24 mouse cellular contexts compared by ENCODE assay signal in the genomic region with DNA sequence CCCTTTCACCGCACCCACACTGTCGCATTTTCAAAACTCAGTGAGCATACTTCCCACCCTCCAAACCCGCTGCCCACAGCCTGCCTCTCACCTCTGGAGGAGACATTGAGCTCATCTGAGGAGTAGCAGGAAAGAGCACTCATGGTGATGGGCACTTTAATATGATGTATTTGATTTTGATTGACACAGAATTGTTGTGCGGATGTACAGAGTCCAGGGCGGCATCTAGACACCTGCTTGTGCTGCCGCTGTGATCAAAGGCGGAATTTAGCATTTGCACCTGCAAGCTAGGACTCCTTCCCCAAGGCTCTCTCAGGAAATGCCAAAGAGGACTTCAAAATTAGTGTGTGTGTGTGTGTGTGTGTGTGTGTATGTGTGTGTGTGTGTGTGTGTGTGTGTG. TPM values are rescaled to one million over a fixed set of nuclear protein-coding genes. Genes with fewer than 3 reads are reported as not detected.
A peak's percentile ranks its signal among the peaks of the same experiment; 100 is the strongest.
DNase-seq lines count a peak whose midpoint lies in the region; ATAC-seq and TF ChIP-seq lines count a peak whose summit lies in the region.
"Had no signal": no experiment of that assay in that cellular context is flagged by ENCODE, and none has a peak within 500 bp of the region (broad histone marks: within the 10 kb centered on the region; RNA-seq: fewer than 3 reads in every experiment).

No protein-coding gene starts in this region.

- no peak overlapping the region for H3K9ac ChIP-seq in midbrain, embryonic 11.5 days (ENCODE audit: low read length)
- H3K9ac ChIP-seq: forebrain, embryonic 15.5 days; hindbrain, embryonic 15.5 days; limb, embryonic 12.5 days; midbrain, embryonic 15.5 days had no signal

- 42% methylated on average over 7 of the region's 7 CpGs for WGBS in thymus, adult 2 months
- WGBS in midbrain, embryonic 11.5 days: 88% methylated on average over 7 of the region's 7 CpGs

- DNase-seq in heart, adult 11 months: peak; percentile 72
- DNase-seq in heart, adult 9 months (ENCODE audit: low spot score in 2 of 2): no peak
- peak; percentile 24 for DNase-seq in T-cell, adult 2 months (ENCODE audit: low spot score)
- DNase-seq in thymus, adult 2 months: peak; percentile 64
- peak; percentile 59 for DNase-seq in thymus, postnatal 4 days
- no peak for DNase-seq in kidney, postnatal 10 days
- DNase-seq in midbrain, embryonic 11.5 days (ENCODE audit: low spot score, missing footprints): no peak
- DNase-seq: adrenal gland, adult 2 months; cerebellum, adult 18-20 months; cerebellum, postnatal 36 days; embryo, embryonic 11 days; kidney, adult 2 months; kidney, postnatal 14 days; lung, adult 18-20 months had no signal

- TF ChIP-seq POLR2A in thymus, adult 2 months (IDR thresholded peaks at IDR 0.05; ENCODE audit: control insufficient read depth, extremely low read depth, insufficient read depth, low read length, poor library complexity): no peak

- no peak for TF ChIP-seq CTCF in thymus, adult 2 months (IDR thresholded peaks at IDR 0.05; ENCODE audit: borderline replicate concordance, control insufficient read depth, extremely low read depth, insufficient read depth, low read length, poor library complexity)

- H3K27me3 ChIP-seq in thymus, adult 2 months (ENCODE audit: control insufficient read depth, insufficient read depth, low read length): no peaks in the 10 kb centered on the region
- H3K27me3 ChIP-seq in midbrain, embryonic 11.5 days (ENCODE audit: control insufficient read depth, insufficient read depth, low read length): no peaks in the 10 kb centered on the region
- H3K27me3 ChIP-seq: forebrain, embryonic 15.5 days; hindbrain, embryonic 15.5 days; limb, embryonic 12.5 days; megakaryocyte, embryonic 14.5 days; midbrain, embryonic 15.5 days had no signal

- no peak overlapping the region for H3K4me2 ChIP-seq in midbrain, embryonic 11.5 days
- H3K4me2 ChIP-seq: forebrain, embryonic 15.5 days; heart, embryonic 11.5 days; hindbrain, embryonic 15.5 days; limb, embryonic 12.5 days; liver, embryonic 11.5 days; midbrain, embryonic 15.5 days had no signal

- peaks cover 27% of the 10 kb centered on the region for H3K4me1 ChIP-seq in thymus, adult 2 months (replicated peaks; ENCODE audit: control insufficient read depth, insufficient read depth, low read length)
- no peaks in the 10 kb centered on the region for H3K4me1 ChIP-seq in midbrain, embryonic 11.5 days (ENCODE audit: control insufficient read depth, insufficient read depth, low read length)
- H3K4me1 ChIP-seq: forebrain, embryonic 15.5 days; hindbrain, embryonic 15.5 days; midbrain, embryonic 15.5 days had no signal

- peak overlapping the region; percentile 88; the same call in 1 of the 2 replicates for H3K27ac ChIP-seq in thymus, adult 2 months (ENCODE audit: control insufficient read depth, insufficient read depth, low read length)
- no peak overlapping the region for H3K27ac ChIP-seq in midbrain, embryonic 11.5 days (ENCODE audit: low read depth, low read length)
- H3K27ac ChIP-seq: forebrain, embryonic 15.5 days; hindbrain, embryonic 15.5 days; layer of hippocampus, adult 2 months; limb, embryonic 12.5 days; midbrain, embryonic 15.5 days; stomach, postnatal 0 days had no signal

- H3K36me3 ChIP-seq in thymus, adult 2 months (ENCODE audit: control insufficient read depth, insufficient read depth, low read length): no peaks in the 10 kb centered on the region
- no peaks in the 10 kb centered on the region for H3K36me3 ChIP-seq in midbrain, embryonic 11.5 days (ENCODE audit: control insufficient read depth, insufficient read depth, low read length)
- H3K36me3 ChIP-seq: forebrain, embryonic 15.5 days; hindbrain, embryonic 15.5 days; limb, embryonic 12.5 days; midbrain, embryonic 15.5 days had no signal

- no peak for ATAC-seq in midbrain, embryonic 11.5 days (ENCODE audit: low FRiP score)
- ATAC-seq: forebrain, embryonic 15.5 days; midbrain, embryonic 15.5 days had no signal

- no peak overlapping the region for H3K4me3 ChIP-seq in thymus, adult 2 months (ENCODE audit: control insufficient read depth, insufficient read depth, low read length)
- no peak overlapping the region for H3K4me3 ChIP-seq in midbrain, embryonic 11.5 days (ENCODE audit: low read depth, low read length)
- H3K4me3 ChIP-seq: forebrain, embryonic 15.5 days; hindbrain, embryonic 15.5 days; layer of hippocampus, adult 2 months; limb, embryonic 12.5 days; megakaryocyte, embryonic 14.5 days; midbrain, embryonic 15.5 days; myocyte had no signal

- no peaks in the 10 kb centered on the region for H3K9me3 ChIP-seq in midbrain, embryonic 11.5 days (ENCODE audit: control insufficient read depth, low read length)
- H3K9me3 ChIP-seq: forebrain, embryonic 15.5 days; hindbrain, embryonic 15.5 days; limb, embryonic 12.5 days; midbrain, embryonic 15.5 days had no signal

RNA-seq across cellular contexts. Expression of a gene that starts 31.4 kb away (rescaled TPM):
- polyA plus RNA-seq in thymus, adult 2 months (2012; rRNA removed): 26.1 and 29.9 TPM in 2 replicates
- 72.8 and 75.4 TPM in 2 replicates for polyA plus RNA-seq in midbrain, embryonic 11.5 days (2014; fragmentation: Nextera tagmentation; extraction: Ambion mirVana)

Comparison
In these comparisons a context has a peak if more than half of its experiments do, and no peak if none do; other contexts are left out.
1. DNase-seq: peak in heart, adult 11 months (single experiment), T-cell, adult 2 months (single experiment), thymus, adult 2 months (single experiment) and thymus, postnatal 4 days (single experiment); none in heart, adult 9 months (0 of 2), kidney, postnatal 10 days (single experiment) and midbrain, embryonic 11.5 days (single experiment).